Mouse (Mus musculus) forebrain, embryonic 12.5 days (tissue): ENCODE measurements around the gene Pofut1. TPM values are rescaled to one million over a fixed set of nuclear protein-coding genes. Genes with fewer than 3 reads are reported as not detected.
A peak's percentile ranks its signal among the peaks of the same experiment; 100 is the strongest.

ENCODE experiments used
- ATAC-seq: fragments of 200-750 bp; cut with Nextera tagmentation; 2 replicates; pipeline ENCODE4 v1.8.0; 2017; ENCODE audit warnings: moderate TSS enrichment; ENCODE audit not compliant: low FRiP score
- H3K27ac ChIP-seq: fragments of 300-500 bp; sonication (generic); 2 replicates; pipeline ENCODE4 v1.5.1; 2016; ENCODE audit warnings: mild to moderate bottlenecking
- H3K27me3 ChIP-seq: fragments of 300-500 bp; sonication (generic); 2 replicates; pipeline ENCODE4 v1.6.1; 2016; ENCODE audit warnings: mild to moderate bottlenecking
- H3K36me3 ChIP-seq: fragments of 300-500 bp; sonication (generic); replicated peaks from 2 replicates; pipeline ENCODE4 v1.6.1; 2016; ENCODE audit warnings: mild to moderate bottlenecking
- H3K4me1 ChIP-seq: fragments of 300-500 bp; sonication (generic); 2 replicates; pipeline ENCODE4 v1.6.1; 2016
- H3K4me2 ChIP-seq: fragments of 300-500 bp; sonication (generic); 2 replicates; pipeline ENCODE4 v1.6.1; 2016; ENCODE audit warnings: mild to moderate bottlenecking, moderate library complexity
- H3K4me3 ChIP-seq: fragments of 300-500 bp; sonication (generic); replicated peaks from 2 replicates; pipeline ENCODE4 v1.5.1; 2016; ENCODE audit warnings: mild to moderate bottlenecking
- H3K9ac ChIP-seq: fragments of 300-500 bp; sonication (generic); 2 replicates; pipeline ENCODE4 v1.6.1; 2016; ENCODE audit warnings: mild to moderate bottlenecking
- H3K9me3 ChIP-seq: fragments of 300-500 bp; sonication (generic); 2 replicates; pipeline ENCODE4 v1.6.1; 2016
- WGBS: fragments of 180-500 bp; shearing (Covaris S2); methylation state at CpG from one replicate; pipeline ENCODE4 v1.1.7; 2016; 5-methylcytosine and 5-hydroxymethylcytosine counted together
- polyA plus RNA-seq: library from polyadenylated mRNA; unstranded; fragments of >200 nt; fragmentation: Nextera tagmentation; extraction: Ambion mirVana; gene quantifications from 2 replicates; pipeline ENCODE4 v1.2.1, GENCODE M21; 2016

The Pofut1 gene
- polyA plus RNA-seq, 1 experiment from 2014 or later, result 7.6 TPM

- no peak for ATAC-seq
- WGBS, result 87% methylated on average over 4 of the region's 4 CpGs
- H3K9me3 ChIP-seq, result no peaks in the 10 kb centered on the region
These were observed 19.7 kb upstream of the Pofut1 start for GRCm38 (mm10) chr2:153221620-153222019.

GRCm38 (mm10) chr2:153222130-153222529 lies 19.2 kb upstream of the Pofut1 start:
- peaks cover 14% of the 10 kb centered on the region for H3K4me1 ChIP-seq
- no peak overlapping the region for H3K4me2 ChIP-seq
- H3K36me3 ChIP-seq, result peaks cover 5% of the 10 kb centered on the region; the same call in 1 of the 2 replicates
- no peak for ATAC-seq
- no peak overlapping the region for H3K27ac ChIP-seq
- no peaks in the 10 kb centered on the region for H3K27me3 ChIP-seq
- no peaks in the 10 kb centered on the region for H3K9me3 ChIP-seq
- H3K4me3 ChIP-seq, result no peak overlapping the region
- H3K9ac ChIP-seq, result no peak overlapping the region

More at GRCm38 (mm10) chr2:153221620-153222019, 19.7 kb upstream of the Pofut1 start:
- 0 out of 2 replicates have a peak, but pooled peaks cover under 1% of the 10 kb centered on the region for H3K36me3 ChIP-seq
- H3K27ac ChIP-seq, result no peak overlapping the region
- no peak overlapping the region for H3K9ac ChIP-seq
- no peak overlapping the region for H3K4me2 ChIP-seq
- H3K27me3 ChIP-seq, result no peaks in the 10 kb centered on the region
- no peak overlapping the region for H3K4me3 ChIP-seq
- H3K4me1 ChIP-seq, result peaks cover 14% of the 10 kb centered on the region

DNA sequence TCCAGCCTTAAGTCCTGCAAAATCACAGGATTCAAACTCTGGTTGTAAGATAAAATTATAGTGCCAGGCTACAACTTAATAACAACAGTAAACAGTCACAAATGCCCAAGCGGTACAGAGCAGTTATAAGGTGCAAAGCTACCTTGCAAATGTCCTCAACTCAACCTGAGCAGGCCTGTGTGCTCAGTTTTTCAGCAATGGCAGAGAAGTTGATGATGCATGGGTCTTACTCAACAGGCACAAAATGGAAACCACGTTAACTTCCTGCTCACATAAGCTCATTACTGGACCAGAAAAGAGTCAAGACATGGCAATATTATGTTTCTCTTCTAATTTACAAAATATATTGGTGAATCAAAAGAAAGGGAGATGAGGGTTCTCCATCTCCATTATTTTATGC lies 18.8 kb upstream of the Pofut1 start:
- Histone ChIP-seq H3K9me3 (no peaks in the 10 kb centered on the region), H3K27ac (no peak overlapping the region), H3K4me2 (no peak overlapping the region), H3K9ac (no peak overlapping the region), H3K4me1 (peaks cover 14% of the 10 kb centered on the region), H3K36me3 (peaks cover 9% of the 10 kb centered on the region; the same call in 1 of the 2 replicates), H3K27me3 (no peaks in the 10 kb centered on the region), H3K4me3 (no peak overlapping the region)
- ATAC-seq, result no peak
- WGBS, result 96% methylated on average over 2 of the region's 2 CpGs

DNA sequence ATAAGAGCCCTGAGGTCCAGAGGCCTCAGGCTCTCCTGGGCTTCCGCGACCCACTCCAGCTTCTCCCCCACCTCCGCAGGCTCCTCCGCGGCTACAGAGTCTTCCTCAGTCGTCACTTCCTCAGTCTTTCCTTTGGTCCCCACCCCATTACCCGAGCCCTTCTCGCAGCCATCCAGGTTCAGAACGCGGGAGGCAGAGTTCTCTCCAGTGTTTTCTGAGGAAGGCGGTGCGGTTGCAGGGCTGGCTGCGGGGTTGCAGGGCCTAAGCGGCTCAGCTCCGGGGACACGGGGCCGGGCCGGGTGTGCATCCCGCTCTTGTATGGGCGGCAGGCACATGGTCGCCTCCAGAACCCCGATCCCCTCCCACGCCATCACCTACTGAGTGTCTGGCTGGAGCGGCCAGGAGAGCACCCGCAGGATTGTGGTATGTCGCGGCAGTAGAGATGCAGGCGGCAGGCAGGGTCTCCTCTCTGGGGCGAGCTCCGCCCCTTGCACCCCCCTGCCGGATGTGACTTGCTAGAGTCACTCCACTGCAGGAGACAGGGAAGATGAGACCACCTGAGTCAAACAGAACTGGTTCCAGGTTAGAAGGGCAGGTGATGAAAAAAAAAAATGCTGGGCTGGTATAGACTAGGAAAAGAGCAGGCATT lies 16.3 kb upstream of the Pofut1 start, which contains the start of gene Tspyl3:
Gene Tspyl3 (minus strand): TSS at position 496 of the 649 bp plus-strand sequence.
- H3K27ac ChIP-seq, result peak within 1 kb of the TSS; percentile 69

DNA sequence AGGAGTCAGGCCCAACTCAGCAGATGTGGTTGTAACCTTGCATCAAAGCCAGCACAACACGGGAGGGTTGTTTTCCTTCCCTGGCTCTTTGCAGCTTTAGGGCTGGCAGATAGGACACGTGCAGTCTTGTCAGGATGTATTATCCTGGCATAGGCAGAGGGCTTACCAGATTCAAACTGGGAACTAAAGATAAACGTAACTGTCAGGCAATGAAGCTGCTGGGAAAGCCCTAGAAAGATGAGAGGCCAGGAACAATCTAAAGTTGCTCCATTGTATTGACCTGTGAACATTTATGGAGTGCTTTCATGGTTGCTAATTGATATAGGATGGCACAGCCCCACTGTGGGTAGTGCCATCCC lies 15.8 kb upstream of the Pofut1 start:
- H3K36me3 ChIP-seq, result peaks cover 36% of the 10 kb centered on the region
- H3K27me3 ChIP-seq, result no peaks in the 10 kb centered on the region
- peak overlapping the region; percentile 72 for H3K4me2 ChIP-seq
- H3K9ac ChIP-seq, result peak overlapping the region; percentile 66; the same call in 1 of the 2 replicates
- peak overlapping the region; percentile 16; the same call in 1 of the 2 replicates for H3K27ac ChIP-seq
- 9% methylated on average over 3 of the region's 3 CpGs for WGBS
- ATAC-seq, result no peak
- peak overlapping the region; percentile 51; the same call in 1 of the 2 replicates for H3K4me3 ChIP-seq
- no peaks in the 10 kb centered on the region for H3K9me3 ChIP-seq
- H3K4me1 ChIP-seq, result peaks cover 14% of the 10 kb centered on the region

More for the DNA sequence above, 16.3 kb upstream of the Pofut1 start, which contains the start of gene Tspyl3:
- 4% methylated on average over 31 of the region's 31 CpGs for WGBS
- ATAC-seq, result peak; percentile 57; the same call in 1 of the 2 replicates
- Histone ChIP-seq H3K9me3 (no peaks in the 10 kb centered on the region), H3K9ac (peak within 1 kb of the TSS; percentile 66), H3K27me3 (no peaks in the 10 kb centered on the region), H3K4me2 (peak within 1 kb of the TSS; percentile 72), H3K36me3 (peaks cover 31% of the 10 kb centered on the region), H3K4me1 (peaks cover 14% of the 10 kb centered on the region), H3K4me3 (peak within 1 kb of the TSS; percentile 51)

GRCm38 (mm10) chr2:153227959-153228358 lies 13.4 kb upstream of the Pofut1 start:
- WGBS, result 98% methylated on average over 4 of the region's 4 CpGs
- H3K4me2 ChIP-seq, result no peak overlapping the region
- H3K9me3 ChIP-seq, result no peaks in the 10 kb centered on the region
- no peak overlapping the region for H3K27ac ChIP-seq
- peaks cover 57% of the 10 kb centered on the region for H3K36me3 ChIP-seq
- no peaks in the 10 kb centered on the region for H3K27me3 ChIP-seq
- no peak overlapping the region for H3K4me3 ChIP-seq
- no peak for ATAC-seq
- peaks cover 14% of the 10 kb centered on the region for H3K4me1 ChIP-seq
- H3K9ac ChIP-seq, result no peak overlapping the region

DNA sequence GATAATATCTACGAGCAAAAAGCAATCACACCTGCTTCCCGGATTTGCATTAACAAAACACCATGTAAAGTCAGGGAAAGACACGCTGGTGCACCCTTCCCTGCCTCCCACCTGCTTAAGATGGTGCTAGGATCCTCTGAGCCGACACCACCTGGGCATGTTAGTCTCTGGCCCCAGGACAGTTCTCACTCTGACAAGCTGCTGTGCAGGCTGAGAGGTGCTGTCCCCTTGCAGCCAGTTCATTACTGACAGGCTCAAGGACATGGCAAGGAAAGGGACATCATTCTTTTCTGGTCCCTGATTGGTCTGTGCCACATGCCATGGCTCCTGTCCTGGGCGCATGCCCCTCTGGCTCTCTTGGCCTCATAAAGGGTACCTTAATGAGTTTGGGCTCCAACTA lies 12.8 kb upstream of the Pofut1 start:
- ATAC-seq, result no peak
- Histone ChIP-seq H3K4me2 (no peak overlapping the region), H3K27me3 (no peaks in the 10 kb centered on the region), H3K4me3 (no peak overlapping the region), H3K4me1 (peaks cover 14% of the 10 kb centered on the region), H3K36me3 (peaks cover 62% of the 10 kb centered on the region), H3K27ac (no peak overlapping the region), H3K9me3 (no peaks in the 10 kb centered on the region), H3K9ac (no peak overlapping the region)
- 86% methylated on average over 5 of the region's 5 CpGs for WGBS

DNA sequence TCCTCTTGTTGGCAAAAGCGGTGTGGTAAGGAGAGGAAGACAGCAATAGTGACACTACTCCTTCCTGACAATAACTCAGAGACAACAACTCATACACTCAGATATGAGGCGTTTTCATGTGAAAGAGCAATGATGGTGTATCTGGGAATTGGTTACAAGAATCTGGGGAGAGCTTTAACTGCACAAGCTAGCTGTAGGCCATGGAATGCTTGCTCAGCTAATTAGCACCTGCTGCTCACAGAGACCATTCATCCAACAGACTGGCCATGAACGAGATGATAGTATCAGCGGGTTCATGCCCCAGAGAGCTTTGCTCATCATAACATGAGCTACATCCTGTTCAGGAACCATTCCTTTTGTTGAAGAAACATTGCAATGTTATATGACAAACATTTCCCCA lies 4.1 kb upstream of the Pofut1 start:
- Histone ChIP-seq H3K27me3 (no peaks in the 10 kb centered on the region), H3K9ac (no peak overlapping the region), H3K4me1 (peaks cover 35% of the 10 kb centered on the region), H3K9me3 (no peaks in the 10 kb centered on the region), H3K36me3 (peaks cover 49% of the 10 kb centered on the region), H3K4me2 (no peak overlapping the region), H3K4me3 (no peak overlapping the region), H3K27ac (no peak overlapping the region)
- 75% methylated on average over 4 of the region's 4 CpGs for WGBS
- ATAC-seq, result no peak

GRCm38 (mm10) chr2:153237891-153238290 lies 3.4 kb upstream of the Pofut1 start:
- H3K27ac ChIP-seq, result no peak overlapping the region
- H3K36me3 ChIP-seq, result peaks cover 45% of the 10 kb centered on the region
- H3K9ac ChIP-seq, result peak overlapping the region; percentile 1; the same call in 1 of the 2 replicates
- H3K27me3 ChIP-seq, result no peaks in the 10 kb centered on the region
- H3K9me3 ChIP-seq, result no peaks in the 10 kb centered on the region
- 71% methylated on average over 4 of the region's 4 CpGs for WGBS
- peaks cover 42% of the 10 kb centered on the region for H3K4me1 ChIP-seq
- ATAC-seq, result no peak
- no peak overlapping the region for H3K4me2 ChIP-seq
- H3K4me3 ChIP-seq, result no peak overlapping the region

DNA sequence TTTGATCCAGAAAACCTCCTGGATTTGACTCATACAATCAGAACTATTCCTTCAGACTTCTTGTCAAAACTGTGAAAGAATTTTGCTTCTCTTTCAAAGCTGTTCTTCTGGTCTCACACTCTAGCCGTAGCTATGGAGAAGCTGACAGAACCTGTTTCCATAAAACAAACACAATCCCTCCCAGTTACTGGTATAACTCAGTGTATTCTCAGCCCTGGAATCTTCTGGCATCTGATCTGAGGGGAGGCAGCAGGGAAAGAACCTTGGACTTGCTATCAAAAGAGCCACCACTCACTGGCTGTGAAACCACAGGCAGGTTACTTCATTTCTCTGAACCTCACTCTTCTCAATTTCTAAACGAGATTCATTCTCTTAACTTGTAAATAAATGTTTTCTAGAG lies 2.9 kb upstream of the Pofut1 start:
- Histone ChIP-seq H3K36me3 (peaks cover 40% of the 10 kb centered on the region), H3K4me3 (no peak overlapping the region), H3K9me3 (no peaks in the 10 kb centered on the region), H3K9ac (peak overlapping the region; percentile 1; the same call in 1 of the 2 replicates), H3K27ac (no peak overlapping the region), H3K27me3 (no peaks in the 10 kb centered on the region), H3K4me2 (no peak overlapping the region), H3K4me1 (peaks cover 42% of the 10 kb centered on the region)
- WGBS, result 54% methylated on average over 2 of the region's 2 CpGs
- no peak for ATAC-seq

GRCm38 (mm10) chr2:153239021-153239859 lies 2.1 kb upstream of the Pofut1 start:
- peak overlapping the region; percentile 84 for H3K4me3 ChIP-seq
- H3K36me3 ChIP-seq, result peaks cover 33% of the 10 kb centered on the region
- H3K4me1 ChIP-seq, result peaks cover 42% of the 10 kb centered on the region
- H3K9me3 ChIP-seq, result no peaks in the 10 kb centered on the region
- peak overlapping the region; percentile 98 for H3K9ac ChIP-seq
- peak overlapping the region; percentile 15; the same call in 1 of the 2 replicates for H3K27ac ChIP-seq
- no peaks in the 10 kb centered on the region for H3K27me3 ChIP-seq
- WGBS, result 40% methylated on average over 7 of the region's 7 CpGs
- ATAC-seq, result no peak
- H3K4me2 ChIP-seq, result peak overlapping the region; percentile 90

DNA sequence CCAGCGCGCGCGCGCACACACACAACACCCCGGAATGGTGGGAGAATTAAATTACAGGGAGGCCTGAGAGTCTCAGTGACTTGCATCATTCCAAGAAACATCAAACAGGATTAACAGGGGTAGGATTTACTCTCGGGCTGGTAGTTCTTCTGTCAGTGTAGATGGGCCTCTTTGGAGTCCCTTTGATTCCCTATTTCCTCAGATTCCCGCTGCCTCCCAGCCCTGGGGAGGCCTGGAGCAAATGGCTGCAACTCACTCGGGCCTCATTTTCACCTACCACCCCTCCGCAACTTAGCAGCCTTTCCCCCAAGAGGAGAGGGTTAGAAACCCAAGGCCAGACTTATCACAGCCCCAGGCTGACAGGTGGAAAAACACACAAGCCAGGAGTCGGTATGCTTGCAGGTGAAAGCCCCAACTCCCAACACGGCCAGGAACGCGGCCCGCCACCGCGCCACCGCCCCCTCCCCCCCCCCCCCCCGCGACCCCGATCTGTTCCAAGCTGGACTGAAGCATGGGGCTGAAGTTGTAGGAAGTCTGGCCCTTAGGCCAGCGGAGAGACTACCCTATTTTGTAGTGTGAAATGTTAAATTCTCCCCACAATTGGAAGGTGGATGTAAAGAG lies 1.4 kb upstream of the Pofut1 start:
- peaks cover 28% of the 10 kb centered on the region for H3K36me3 ChIP-seq
- WGBS, result 2% methylated on average over 17 of the region's 22 CpGs
- peak overlapping the region; percentile 90 for H3K4me2 ChIP-seq
- peak overlapping the region; percentile 98 for H3K9ac ChIP-seq
- peak overlapping the region; percentile 84 for H3K4me3 ChIP-seq
- no peak for ATAC-seq
- H3K4me1 ChIP-seq, result peaks cover 42% of the 10 kb centered on the region
- H3K27ac ChIP-seq, result peak overlapping the region; percentile 15; the same call in 1 of the 2 replicates
- no peaks in the 10 kb centered on the region for H3K27me3 ChIP-seq
- no peaks in the 10 kb centered on the region for H3K9me3 ChIP-seq
